Mouse (Mus musculus): Measurements from ENCODE around the gene Bend3.

DNA sequence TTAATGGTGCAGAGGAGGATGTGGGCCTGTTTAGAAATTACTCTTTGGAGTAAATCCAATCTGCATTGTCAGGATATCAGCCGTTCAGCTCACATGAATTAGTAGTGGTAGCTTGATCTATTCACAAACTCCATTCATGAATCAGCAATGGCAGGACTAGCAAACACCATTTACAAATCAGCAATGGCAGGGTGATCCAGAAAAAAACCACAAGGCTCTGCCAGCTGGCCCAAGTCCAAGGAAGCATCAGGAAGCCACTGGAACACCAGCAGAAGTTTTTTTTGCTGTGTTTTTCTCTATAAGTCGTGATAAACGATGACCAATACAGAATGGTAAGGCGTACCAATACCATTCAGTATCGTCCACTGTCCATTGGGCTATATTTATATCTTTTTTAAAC lies 48.0 kb upstream of the Bend3 start:
- TF ChIP-seq CTCF (IDR thresholded peaks at IDR 0.05; ENCODE audit: extremely low read depth, insufficient read depth, low read length) (no peak), POLR2A (IDR thresholded peaks at IDR 0.05; ENCODE audit: extremely low read depth, insufficient read depth, low read length) (no peak)

Measured in cortical plate, adult 2 months (tissue).